Mouse (Mus musculus) frontal cortex, adult 2 months (tissue): ENCODE measurements around the gene Jam3. TPM values are rescaled to one million over a fixed set of nuclear protein-coding genes. Genes with fewer than 3 reads are reported as not detected.
A peak's percentile ranks its signal among the peaks of the same experiment; 100 is the strongest.

Experiments used
- DNase-seq, 2 experiments: peaks; one replicate each; pipeline ENCODE4 v3.0.0; 2022; ENCODE audit warnings: low spot score in 1 of 2; ENCODE audit errors: extremely low spot score in 1 of 2
- polyA plus RNA-seq: library from polyadenylated mRNA; depleted of rRNA; stranded (reverse); fragments of >200 nt; gene quantifications from 2 replicates; pipeline ENCODE4 v1.2.3, GENCODE M21; 2012; rRNA removed

The Jam3 gene
- polyA plus RNA-seq, 1 experiment, result 49.8 TPM

GRCm38 (mm10) chr9:27049492-27049891 is 105.7 kb downstream of the Jam3 start:
- peak in 1 of 2 experiments; percentile 42 for DNase-seq

Other genes with a start within 250 kb of the Jam3 start
- not detected in 2 replicates for gene Gm1110, start 232.3 kb downstream of the Jam3 start, polyA plus RNA-seq
- gene Acad8, start 155.9 kb downstream of the Jam3 start, polyA plus RNA-seq, result 37.4 and 44.3 TPM in 2 replicates
- 78.0 and 78.2 TPM in 2 replicates for gene Thyn1, start 155.7 kb downstream of the Jam3 start, polyA plus RNA-seq
- 67.4 and 74.9 TPM in 2 replicates for gene Vps26b, start 125.4 kb downstream of the Jam3 start, polyA plus RNA-seq
- gene Ncapd3, start 125.2 kb downstream of the Jam3 start, polyA plus RNA-seq, result 36.5 and 40.5 TPM in 2 replicates
- gene Igsf9b, start 143.8 kb upstream of the Jam3 start, polyA plus RNA-seq, result 17.2 and 17.5 TPM in 2 replicates
- 0.98 and 1.4 TPM in 2 replicates for gene Spata19, start 241.4 kb upstream of the Jam3 start, polyA plus RNA-seq